ENCODE assay signal across 16 mouse cellular contexts in the genomic region with DNA sequence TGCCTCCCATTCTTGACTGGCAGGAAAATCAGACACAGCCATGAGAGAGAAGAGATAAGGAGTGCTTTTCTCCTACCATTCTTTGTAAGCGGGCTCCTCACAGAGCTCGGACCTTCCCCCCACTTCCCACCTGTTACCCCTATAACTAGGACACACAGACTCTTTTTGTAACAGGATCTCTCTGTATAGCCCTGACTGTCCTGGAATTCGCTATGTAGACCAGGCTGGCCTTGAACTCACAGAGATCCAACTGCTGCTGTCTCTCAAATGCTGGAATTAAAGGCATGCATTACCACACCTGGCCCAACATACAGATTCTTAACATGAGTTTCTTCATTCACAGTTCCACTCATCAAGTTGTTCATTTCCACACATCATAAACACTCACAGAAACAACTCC. TPM values are rescaled to one million over a fixed set of nuclear protein-coding genes. Genes with fewer than 3 reads are reported as not detected.
DNase-seq lines count a peak whose midpoint lies in the region; ATAC-seq lines count a peak whose summit lies in the region.
"Had no signal": no experiment of that assay in that cellular context is flagged by ENCODE, and none has a peak within 500 bp of the region (broad histone marks: within the 10 kb centered on the region; RNA-seq: fewer than 3 reads in every experiment).

No protein-coding gene starts in this region.

- peaks cover 50% of the 10 kb centered on the region for H3K4me1 ChIP-seq in heart, embryonic 12.5 days (replicated peaks)
- peaks cover 16% of the 10 kb centered on the region for H3K4me1 ChIP-seq in midbrain, embryonic 13.5 days (replicated peaks)
- peaks cover 28% of the 10 kb centered on the region for H3K4me1 ChIP-seq in midbrain, embryonic 10.5 days
- H3K4me1 ChIP-seq in limb, embryonic 12.5 days (replicated peaks) = peaks cover 30% of the 10 kb centered on the region
- H3K4me1 ChIP-seq in stomach, embryonic 16.5 days (ENCODE audit: control insufficient read depth, insufficient read depth, low read length) = peaks cover 16% of the 10 kb centered on the region

- intact Hi-C loops in heart, postnatal 36 days (cut with DNase I) = loop anchor here (5.0 kb wide), 1 partner anchor 270 kb away; the partner anchor contains the start of gene Mrps16

- H3K27ac ChIP-seq in heart, embryonic 12.5 days (ENCODE audit: poor library complexity, severe bottlenecking) = peak overlapping the region; percentile 99
- no peak overlapping the region for H3K27ac ChIP-seq in midbrain, embryonic 13.5 days
- no peak overlapping the region for H3K27ac ChIP-seq in midbrain, embryonic 10.5 days (replicated peaks)
- no peak overlapping the region; the same call in 1 of the 2 replicates for H3K27ac ChIP-seq in limb, embryonic 12.5 days
- H3K27ac ChIP-seq in stomach, embryonic 16.5 days (ENCODE audit: low read length) = no peak overlapping the region
- H3K27ac ChIP-seq: lung, embryonic 15.5 days had no signal

- peaks cover 22% of the 10 kb centered on the region; the same call in 1 of the 2 replicates for H3K36me3 ChIP-seq in heart, embryonic 12.5 days
- no peaks in the 10 kb centered on the region for H3K36me3 ChIP-seq in midbrain, embryonic 13.5 days
- H3K36me3 ChIP-seq in midbrain, embryonic 10.5 days = no peaks in the 10 kb centered on the region
- H3K36me3 ChIP-seq in limb, embryonic 12.5 days = no peaks in the 10 kb centered on the region
- H3K36me3 ChIP-seq in stomach, embryonic 16.5 days (ENCODE audit: control insufficient read depth, insufficient read depth, low read length) = no peaks in the 10 kb centered on the region
- H3K36me3 ChIP-seq: lung, embryonic 15.5 days had no signal

- ATAC-seq in heart, embryonic 12.5 days (ENCODE audit: insufficient number of reproducible peaks, low FRiP score) = no peak
- no peak for ATAC-seq in midbrain, embryonic 13.5 days
- no peak for ATAC-seq in limb, embryonic 12.5 days (ENCODE audit: insufficient number of reproducible peaks, insufficient read depth, low FRiP score, low TSS enrichment, low read depth)
- no peak for ATAC-seq in stomach, embryonic 16.5 days (ENCODE audit: insufficient read depth, low FRiP score)
- ATAC-seq: activated CD4-positive, CD25-positive, alpha-beta regulatory T cell, adult 4 months had no signal

- no peak for DNase-seq in heart, postnatal 36 days
- no peak for DNase-seq in midbrain, embryonic 10.5 days (ENCODE audit: low spot score)
- DNase-seq in adrenal gland, postnatal 10 days = no peak
- DNase-seq in urinary bladder, postnatal 25 days (ENCODE audit: low spot score) = no peak
- DNase-seq: embryo, embryonic 11 days; kidney, postnatal 25 days; liver had no signal

- no peaks in the 10 kb centered on the region for H3K27me3 ChIP-seq in heart, embryonic 12.5 days (replicated peaks)
- peaks cover 33% of the 10 kb centered on the region for H3K27me3 ChIP-seq in midbrain, embryonic 13.5 days
- peaks cover 46% of the 10 kb centered on the region for H3K27me3 ChIP-seq in midbrain, embryonic 10.5 days (ENCODE audit: low read depth, poor library complexity, severe bottlenecking)
- H3K27me3 ChIP-seq in limb, embryonic 12.5 days = peaks cover 27% of the 10 kb centered on the region
- H3K27me3 ChIP-seq in stomach, embryonic 16.5 days (ENCODE audit: control insufficient read depth, insufficient read depth, low read length) = peaks cover 3% of the 10 kb centered on the region; the same call in 1 of the 2 replicates

- no peaks in the 10 kb centered on the region for H3K9me3 ChIP-seq in heart, embryonic 12.5 days (replicated peaks)
- H3K9me3 ChIP-seq in midbrain, embryonic 13.5 days = no peaks in the 10 kb centered on the region
- no peaks in the 10 kb centered on the region for H3K9me3 ChIP-seq in midbrain, embryonic 10.5 days (replicated peaks)
- no peaks in the 10 kb centered on the region for H3K9me3 ChIP-seq in limb, embryonic 12.5 days
- H3K9me3 ChIP-seq in stomach, embryonic 16.5 days (replicated peaks; ENCODE audit: control insufficient read depth, low read length) = no peaks in the 10 kb centered on the region
- H3K9me3 ChIP-seq: lung, embryonic 15.5 days; megakaryocyte, embryonic 14.5 days had no signal

- peak overlapping the region; percentile 92 for H3K9ac ChIP-seq in heart, embryonic 12.5 days
- H3K9ac ChIP-seq in midbrain, embryonic 13.5 days (replicated peaks) = peak overlapping the region; percentile 82
- peak overlapping the region; percentile 83; the same call in 1 of the 2 replicates for H3K9ac ChIP-seq in limb, embryonic 12.5 days (replicated peaks)
- peak overlapping the region; percentile 90; the same call in 1 of the 2 replicates for H3K9ac ChIP-seq in stomach, embryonic 16.5 days (ENCODE audit: low read length)

- 35% methylated on average over 3 of the region's 3 CpGs for WGBS in heart, embryonic 12.5 days
- 94% methylated on average over 3 of the region's 3 CpGs for WGBS in midbrain, embryonic 13.5 days
- WGBS in midbrain, embryonic 10.5 days = 86% methylated on average over 3 of the region's 3 CpGs
- WGBS in limb, embryonic 12.5 days = 81% methylated on average over 3 of the region's 3 CpGs
- 74% methylated on average over 3 of the region's 3 CpGs for WGBS in stomach, embryonic 16.5 days

- H3K4me2 ChIP-seq in heart, embryonic 12.5 days = peak overlapping the region; percentile 96
- H3K4me2 ChIP-seq in midbrain, embryonic 13.5 days (replicated peaks) = peak overlapping the region; percentile 91; the same call in 1 of the 2 replicates
- peak overlapping the region; percentile 87 for H3K4me2 ChIP-seq in limb, embryonic 12.5 days
- H3K4me2 ChIP-seq in stomach, embryonic 16.5 days (ENCODE audit: low read depth, low read length) = peak overlapping the region; percentile 94; the same call in 1 of the 2 replicates

- H3K4me3 ChIP-seq in heart, embryonic 12.5 days = peak overlapping the region; percentile 65
- H3K4me3 ChIP-seq in midbrain, embryonic 13.5 days (replicated peaks) = no peak overlapping the region
- no peak overlapping the region for H3K4me3 ChIP-seq in midbrain, embryonic 10.5 days
- peak overlapping the region; percentile 67 for H3K4me3 ChIP-seq in limb, embryonic 12.5 days (replicated peaks)
- H3K4me3 ChIP-seq in stomach, embryonic 16.5 days (replicated peaks; ENCODE audit: low read length) = no peak overlapping the region
- H3K4me3 ChIP-seq: megakaryocyte, embryonic 14.5 days had no signal

RNA-seq across cellular contexts. Expression of gene Synpo2l, which starts 5.4 kb away (rescaled TPM):
- 181 and 191 TPM in 2 replicates for polyA plus RNA-seq in heart, embryonic 12.5 days (2016; fragmentation: Nextera tagmentation; extraction: Ambion mirVana)
- total RNA-seq in heart, postnatal 36 days (2021) = 100 to 1,000 TPM; 111 to 118 TPM
- polyA plus RNA-seq in midbrain, embryonic 13.5 days (2015; fragmentation: Nextera tagmentation; extraction: Ambion mirVana) = 0.15 and 0.27 TPM in 2 replicates
- 0.07 and 0.11 TPM in 2 replicates for polyA plus RNA-seq in midbrain, embryonic 10.5 days (2016; fragmentation: Nextera tagmentation; extraction: Ambion mirVana)
- polyA plus RNA-seq in limb, embryonic 12.5 days (2016; fragmentation: Nextera tagmentation; extraction: Ambion mirVana) = 11.7 and 14.2 TPM in 2 replicates
- 0.36 and 5.1 TPM in 2 replicates for polyA plus RNA-seq in stomach, embryonic 16.5 days (2015; fragmentation: Nextera tagmentation; extraction: Ambion mirVana)
- total RNA-seq in adrenal gland, postnatal 10 days (2021) = 10 to 100 TPM in 1 of 2 experiments, 1 to 10 TPM in 1; 5.8 to 14.5 TPM
- polyA plus RNA-seq: activated CD4-positive, CD25-positive, alpha-beta regulatory T cell, adult 4 months had no signal

RNA-seq across cellular contexts. Expression of gene Myoz1, which starts 6.4 kb away (rescaled TPM):
- polyA plus RNA-seq in heart, embryonic 12.5 days (2016; fragmentation: Nextera tagmentation; extraction: Ambion mirVana) = 19.2 and 19.7 TPM in 2 replicates
- under 1 TPM; 0.92 to 1.00 TPM for total RNA-seq in heart, postnatal 36 days (2021)
- not detected in 2 replicates for polyA plus RNA-seq in midbrain, embryonic 13.5 days (2015; fragmentation: Nextera tagmentation; extraction: Ambion mirVana)
- polyA plus RNA-seq in midbrain, embryonic 10.5 days (2016; fragmentation: Nextera tagmentation; extraction: Ambion mirVana) = not detected in 2 replicates
- polyA plus RNA-seq in limb, embryonic 12.5 days (2016; fragmentation: Nextera tagmentation; extraction: Ambion mirVana) = 1.3 and 1.5 TPM in 2 replicates
- polyA plus RNA-seq in stomach, embryonic 16.5 days (2015; fragmentation: Nextera tagmentation; extraction: Ambion mirVana) = 1.4 and 29.8 TPM in 2 replicates
- 10 to 100 TPM; 27.5 to 61.9 TPM for total RNA-seq in adrenal gland, postnatal 10 days (2021)
- total RNA-seq: layer of hippocampus, postnatal 14 days had no signal
- polyA plus RNA-seq: activated CD4-positive, CD25-positive, alpha-beta regulatory T cell, adult 4 months; forebrain, embryonic 11.5 days had no signal

RNA-seq across cellular contexts. Expression of gene Sec24c, which starts 11.4 kb away (rescaled TPM):
- polyA plus RNA-seq in heart, embryonic 12.5 days (2016; fragmentation: Nextera tagmentation; extraction: Ambion mirVana) = 93.4 and 97.4 TPM in 2 replicates
- total RNA-seq in heart, postnatal 36 days (2021) = 100 to 1,000 TPM in 1 of 2 experiments, 10 to 100 TPM in 1; 97.8 to 104 TPM
- polyA plus RNA-seq in midbrain, embryonic 13.5 days (2015; fragmentation: Nextera tagmentation; extraction: Ambion mirVana) = 88.4 and 96.7 TPM in 2 replicates
- 103 and 114 TPM in 2 replicates for polyA plus RNA-seq in midbrain, embryonic 10.5 days (2016; fragmentation: Nextera tagmentation; extraction: Ambion mirVana)
- polyA plus RNA-seq in limb, embryonic 12.5 days (2016; fragmentation: Nextera tagmentation; extraction: Ambion mirVana) = 77.2 and 91.2 TPM in 2 replicates
- polyA plus RNA-seq in stomach, embryonic 16.5 days (2015; fragmentation: Nextera tagmentation; extraction: Ambion mirVana) = 90.5 and 110 TPM in 2 replicates
- total RNA-seq in adrenal gland, postnatal 10 days (2021) = 100 to 1,000 TPM; 120 to 130 TPM

RNA-seq across cellular contexts. Expression of gene Usp54, which starts 21.9 kb away (rescaled TPM):
- polyA plus RNA-seq in heart, embryonic 12.5 days (2016; fragmentation: Nextera tagmentation; extraction: Ambion mirVana) = 7.4 and 7.7 TPM in 2 replicates
- 10 to 100 TPM; 20.9 to 21.1 TPM for total RNA-seq in heart, postnatal 36 days (2021)
- polyA plus RNA-seq in midbrain, embryonic 13.5 days (2015; fragmentation: Nextera tagmentation; extraction: Ambion mirVana) = 12.5 and 13.1 TPM in 2 replicates
- polyA plus RNA-seq in midbrain, embryonic 10.5 days (2016; fragmentation: Nextera tagmentation; extraction: Ambion mirVana) = 14.2 and 14.3 TPM in 2 replicates
- 11.4 and 13.7 TPM in 2 replicates for polyA plus RNA-seq in limb, embryonic 12.5 days (2016; fragmentation: Nextera tagmentation; extraction: Ambion mirVana)
- 6.4 and 7.4 TPM in 2 replicates for polyA plus RNA-seq in stomach, embryonic 16.5 days (2015; fragmentation: Nextera tagmentation; extraction: Ambion mirVana)
- total RNA-seq in adrenal gland, postnatal 10 days (2021) = 10 to 100 TPM; 12.6 to 13.1 TPM

RNA-seq across cellular contexts. Expression of gene Fut11, which starts 32.0 kb away (rescaled TPM):
- polyA plus RNA-seq in heart, embryonic 12.5 days (2016; fragmentation: Nextera tagmentation; extraction: Ambion mirVana) = 20.4 and 21.2 TPM in 2 replicates
- 1 to 10 TPM; 6.6 to 7.1 TPM for total RNA-seq in heart, postnatal 36 days (2021)
- polyA plus RNA-seq in midbrain, embryonic 13.5 days (2015; fragmentation: Nextera tagmentation; extraction: Ambion mirVana) = 22.7 and 26.0 TPM in 2 replicates
- polyA plus RNA-seq in midbrain, embryonic 10.5 days (2016; fragmentation: Nextera tagmentation; extraction: Ambion mirVana) = 18.3 and 21.4 TPM in 2 replicates
- polyA plus RNA-seq in limb, embryonic 12.5 days (2016; fragmentation: Nextera tagmentation; extraction: Ambion mirVana) = 24.9 and 27.2 TPM in 2 replicates
- 18.3 and 19.3 TPM in 2 replicates for polyA plus RNA-seq in stomach, embryonic 16.5 days (2015; fragmentation: Nextera tagmentation; extraction: Ambion mirVana)
- total RNA-seq in adrenal gland, postnatal 10 days (2021) = 10 to 100 TPM; 16.3 to 18.6 TPM

Comparison
In these comparisons a context has a peak if more than half of its experiments do, and no peak if none do; other contexts are left out.
1. H3K4me3 ChIP-seq: peak in heart, embryonic 12.5 days (single experiment) and limb, embryonic 12.5 days (single experiment); none in midbrain, embryonic 13.5 days (single experiment), midbrain, embryonic 10.5 days (single experiment) and stomach, embryonic 16.5 days (single experiment).
2. RNA of gene Synpo2l, which starts 5.4 kb away (polyA plus RNA-seq): 181 to 191 TPM in heart, embryonic 12.5 days; 11.7 to 14.2 TPM in limb, embryonic 12.5 days, 0.36 to 5.1 TPM in stomach, embryonic 16.5 days, 0.15 to 0.27 TPM in midbrain, embryonic 13.5 days and 0.07 to 0.11 TPM in midbrain, embryonic 10.5 days; every median in the first group is over 10 times any median in the second.
3. Peak in every context shown above with its lines, with median percentiles within 50 percentile points of each other: H3K4me2 ChIP-seq and H3K9ac ChIP-seq.